Mouse (Mus musculus) liver, adult (tissue): ENCODE measurements around the gene Ptprj.

Experiments used
- GATA4 ChIP-seq: IDR thresholded peaks from 2 replicates; pipeline ENCODE4 v1.6.1; 2014; ENCODE audit warnings: mild to moderate bottlenecking, low read length; ENCODE audit not compliant: insufficient replicate concordance

The Ptprj gene

DNA sequence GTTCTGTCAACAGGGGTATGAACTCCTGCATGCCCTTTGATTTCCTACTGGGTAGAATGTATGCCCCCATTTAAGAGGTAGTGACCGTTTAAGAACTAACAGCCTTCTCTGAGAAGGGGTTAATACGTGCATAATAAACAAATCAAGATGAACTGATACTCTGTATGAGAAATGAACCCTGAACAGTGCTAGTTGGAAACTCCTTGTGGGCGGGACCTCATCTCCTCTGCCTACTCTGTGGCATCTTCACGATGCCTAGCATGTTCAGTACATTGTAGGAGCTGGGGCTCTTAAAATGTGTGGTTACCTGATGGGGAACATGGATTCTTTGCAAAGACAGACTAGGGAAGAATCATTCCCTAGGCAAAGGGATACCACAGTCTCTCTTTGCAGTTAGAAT, 1.9 kb upstream of the Ptprj start:
- no peak for TF ChIP-seq GATA4

DNA sequence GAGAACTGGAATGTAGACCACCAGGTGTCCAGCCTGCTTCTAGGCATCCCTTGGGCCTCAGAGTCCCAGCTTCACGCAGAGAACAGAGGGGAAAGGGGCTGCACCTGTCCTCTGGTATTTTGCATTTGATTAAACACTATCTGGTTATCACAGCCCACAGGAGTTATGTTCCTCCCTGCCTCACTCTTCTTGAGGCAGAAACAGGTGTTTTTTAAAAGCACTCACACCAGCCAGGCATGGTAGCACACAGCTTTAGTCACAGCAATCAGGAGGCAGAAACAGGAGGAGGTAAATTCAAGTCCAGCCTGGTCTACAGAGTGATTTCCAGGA, 1.3 kb upstream of the Ptprj start:
- no peak for TF ChIP-seq GATA4

DNA sequence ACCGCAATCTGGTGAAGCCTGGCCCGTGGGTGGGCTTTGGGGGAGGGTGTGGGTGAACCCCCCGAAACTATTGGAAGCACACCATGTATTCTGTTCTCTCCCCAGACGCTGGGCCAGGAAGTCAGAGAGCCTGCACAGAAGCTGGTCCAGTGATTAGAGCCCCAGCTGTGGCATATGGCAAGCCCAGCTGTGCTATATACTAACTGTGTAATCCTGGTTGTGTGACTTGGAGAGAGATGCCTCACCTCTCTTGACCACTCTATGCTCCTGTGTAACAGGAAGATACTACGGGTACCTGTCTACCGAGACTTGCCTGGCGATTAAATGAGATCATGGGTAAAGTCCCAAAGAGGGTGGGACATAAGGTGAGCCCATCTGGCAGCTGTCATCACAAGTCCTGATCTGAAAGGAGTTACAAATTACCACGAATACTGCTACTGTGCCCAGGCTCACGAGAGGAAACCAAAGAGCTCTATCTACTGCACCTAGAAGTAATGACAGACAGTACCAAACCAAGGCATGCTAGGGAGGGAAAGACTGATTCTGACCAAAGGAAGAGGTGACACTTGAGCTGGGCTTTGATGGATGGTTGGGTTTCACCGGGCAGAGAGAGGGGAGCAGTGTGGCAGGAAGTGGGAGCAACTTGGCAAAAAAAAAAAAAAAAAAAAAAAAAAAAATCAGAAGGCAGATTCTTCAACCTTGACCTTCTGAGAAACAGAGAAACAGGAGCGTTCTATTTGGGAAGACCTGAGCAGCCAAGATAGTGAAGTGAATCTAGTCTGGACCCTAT, 754 bp upstream of the Ptprj start:
- TF ChIP-seq GATA4, result no peak

DNA sequence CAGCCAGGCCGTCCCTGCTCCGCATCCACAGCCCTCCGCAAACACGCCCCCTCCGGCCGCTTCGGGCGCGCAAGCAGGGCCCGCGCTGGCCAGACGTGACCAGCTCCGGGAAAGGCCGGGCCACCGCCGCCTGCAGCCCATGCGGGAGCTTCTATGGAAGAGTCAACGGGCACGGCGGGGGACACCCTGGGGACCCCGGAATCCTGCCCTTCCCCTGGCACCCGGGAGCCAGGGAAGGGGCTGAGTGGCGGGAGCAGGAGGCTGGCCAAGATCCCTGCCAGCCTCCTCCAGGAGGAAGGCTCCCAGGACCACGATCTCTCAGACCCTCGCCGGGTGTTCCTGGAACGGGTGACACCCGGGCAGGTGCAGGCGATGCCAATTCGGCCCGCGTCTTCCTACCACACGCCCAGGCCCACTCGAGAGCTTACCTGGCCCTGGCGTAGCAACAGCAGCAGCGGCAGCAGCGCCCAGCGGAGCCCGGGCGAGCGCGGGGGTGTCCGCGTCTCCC, 665 bp downstream of the Ptprj start:
- no peak for TF ChIP-seq GATA4

DNA sequence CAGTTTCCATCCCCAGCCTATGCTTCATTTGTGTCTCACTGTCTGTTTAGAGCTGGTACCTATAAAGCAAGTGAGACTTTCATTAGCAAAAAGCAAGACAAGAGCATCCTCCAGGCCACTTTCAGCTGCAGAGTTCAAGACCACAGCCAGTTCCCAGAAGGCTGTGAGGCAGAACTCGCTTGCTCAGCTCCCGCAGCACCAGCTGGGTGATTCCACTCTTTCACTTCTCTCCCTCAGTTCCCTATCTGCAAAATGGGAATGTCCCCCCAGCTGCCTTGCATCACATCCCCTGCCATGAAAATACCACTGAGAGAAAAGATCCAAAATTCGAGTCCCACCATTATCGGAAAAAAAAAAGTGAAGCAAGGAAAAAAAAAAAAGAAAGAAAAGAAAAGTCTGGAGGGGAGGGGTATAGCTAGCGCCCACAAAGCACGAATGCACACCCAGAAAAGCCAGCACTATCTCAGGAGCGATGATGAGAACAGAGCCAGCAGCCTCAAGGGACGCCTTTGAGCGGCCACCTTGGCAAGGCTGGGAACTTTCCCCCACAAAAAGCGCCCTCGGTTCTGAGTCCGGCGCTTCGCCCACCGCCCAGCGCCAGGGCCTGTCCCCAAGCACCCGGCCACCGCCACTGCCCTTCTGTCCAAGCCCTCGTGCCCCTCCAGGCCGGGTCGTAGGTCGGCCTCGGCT, 1.3 kb downstream of the Ptprj start:
- no peak for TF ChIP-seq GATA4

DNA sequence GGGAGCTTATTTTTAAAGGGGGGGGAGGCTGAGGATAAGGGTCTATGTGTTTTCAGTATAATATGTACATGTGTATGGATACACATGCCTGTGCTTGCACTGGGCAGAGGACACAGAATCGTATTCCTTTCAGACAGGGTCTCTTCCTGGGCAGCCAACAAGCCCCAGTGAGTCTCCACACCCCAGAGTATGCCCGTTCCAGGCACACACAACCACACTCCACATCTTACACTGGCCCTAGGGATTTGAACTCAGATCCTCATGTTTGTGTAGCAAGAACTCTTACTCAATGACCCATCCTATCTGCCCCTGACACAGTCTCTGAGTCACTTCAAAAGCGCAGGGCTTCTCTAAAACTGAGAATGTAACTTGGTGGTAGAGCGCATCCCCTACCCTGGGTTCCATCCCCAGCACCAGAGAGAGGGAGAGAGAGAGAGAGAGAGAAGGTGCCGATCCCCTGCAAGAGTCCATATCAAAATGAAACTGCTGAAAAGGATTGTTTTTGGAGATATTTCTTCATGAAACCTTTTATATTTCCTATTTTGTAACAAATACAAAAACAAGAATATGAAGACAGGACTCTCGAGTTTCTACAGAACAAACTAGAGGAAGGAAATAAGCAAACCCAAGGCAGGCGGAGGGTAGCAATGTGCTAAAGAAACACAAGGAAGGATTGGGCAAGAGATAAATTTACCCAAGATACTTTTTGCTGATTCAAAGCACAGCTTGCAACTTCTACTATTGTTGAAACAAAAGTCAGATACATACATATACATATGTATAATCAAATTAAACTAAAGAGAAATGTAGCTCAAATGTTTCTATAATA, 2.8 kb downstream of the Ptprj start:
- TF ChIP-seq GATA4, result no peak

DNA sequence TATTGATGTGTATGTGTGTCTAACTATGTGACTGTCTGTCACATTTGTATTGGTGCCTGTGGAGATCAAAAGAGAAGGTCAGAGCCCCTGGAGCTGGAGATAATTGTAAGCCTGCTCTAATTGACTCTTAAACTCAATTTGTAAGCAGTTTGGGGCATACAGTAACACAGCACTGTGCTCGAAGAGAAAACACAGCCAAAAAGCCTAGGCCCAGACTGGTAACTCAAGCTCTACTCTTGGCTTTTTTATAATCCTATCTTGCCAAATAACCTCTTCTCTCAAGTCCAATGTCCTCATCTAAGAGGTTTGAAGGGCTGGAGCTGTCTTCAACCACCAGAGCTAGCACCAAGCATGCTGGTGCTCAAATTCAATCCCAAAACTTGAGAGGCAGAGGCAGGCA, 3.5 kb downstream of the Ptprj start:
- TF ChIP-seq GATA4, result no peak

DNA sequence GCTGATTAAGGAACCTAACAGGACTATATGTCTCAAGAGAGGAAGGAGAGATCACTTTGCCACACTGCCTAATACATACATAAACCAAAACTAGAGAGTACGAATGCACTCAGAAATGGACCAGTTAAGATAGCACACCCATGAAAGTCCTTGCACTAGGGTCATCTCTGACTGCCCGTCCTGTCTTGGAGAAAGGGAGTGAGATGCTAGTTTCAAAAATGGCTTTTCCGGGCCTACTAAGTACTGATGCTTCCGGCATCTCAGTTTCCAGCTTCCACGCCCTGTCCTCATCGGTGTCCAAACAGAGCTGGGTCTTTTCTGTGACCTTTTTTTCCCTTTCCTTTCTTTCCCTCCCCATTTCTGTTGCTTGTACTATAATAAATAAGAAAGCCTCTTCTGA, 4.0 kb downstream of the Ptprj start:
- no peak for TF ChIP-seq GATA4

DNA sequence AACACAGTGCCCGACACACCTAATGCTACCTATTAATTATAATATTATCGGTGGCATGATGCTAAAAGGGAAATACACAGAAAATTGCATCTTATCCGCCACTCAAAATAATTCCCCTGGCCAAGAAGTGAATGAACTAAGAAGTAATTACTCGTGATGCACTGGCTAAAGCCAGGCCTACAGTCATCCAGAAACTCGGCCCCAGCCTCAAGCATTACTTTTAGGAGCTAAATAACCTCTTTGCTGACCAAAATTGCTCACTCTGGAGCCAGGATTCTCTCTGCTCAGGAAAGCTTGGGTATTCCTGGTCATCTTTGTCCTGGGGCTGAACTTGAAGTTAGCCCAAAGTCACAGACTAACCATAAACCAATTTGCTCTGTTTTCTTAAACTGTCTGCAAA, 4.7 kb downstream of the Ptprj start:
- TF ChIP-seq GATA4, result no peak

DNA sequence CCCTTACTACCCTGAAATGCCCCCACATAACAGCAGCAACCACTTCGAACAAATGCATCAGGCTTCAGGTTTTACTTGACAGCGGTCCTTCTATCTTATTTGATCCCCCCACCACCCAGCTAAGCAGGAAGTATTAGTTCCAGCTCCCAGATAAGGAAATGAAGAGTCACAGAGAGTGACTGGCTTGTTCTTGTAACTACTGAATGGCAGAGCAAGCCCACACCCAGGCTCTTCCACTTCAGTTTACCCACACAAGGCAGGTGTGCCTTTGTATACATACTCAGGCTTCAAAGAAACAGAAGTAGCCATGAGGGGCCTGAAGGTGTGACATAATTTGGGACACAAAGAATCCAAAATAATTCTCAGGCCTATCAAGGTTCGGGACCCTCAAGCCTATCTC, 5.3 kb downstream of the Ptprj start:
- no peak for TF ChIP-seq GATA4

DNA sequence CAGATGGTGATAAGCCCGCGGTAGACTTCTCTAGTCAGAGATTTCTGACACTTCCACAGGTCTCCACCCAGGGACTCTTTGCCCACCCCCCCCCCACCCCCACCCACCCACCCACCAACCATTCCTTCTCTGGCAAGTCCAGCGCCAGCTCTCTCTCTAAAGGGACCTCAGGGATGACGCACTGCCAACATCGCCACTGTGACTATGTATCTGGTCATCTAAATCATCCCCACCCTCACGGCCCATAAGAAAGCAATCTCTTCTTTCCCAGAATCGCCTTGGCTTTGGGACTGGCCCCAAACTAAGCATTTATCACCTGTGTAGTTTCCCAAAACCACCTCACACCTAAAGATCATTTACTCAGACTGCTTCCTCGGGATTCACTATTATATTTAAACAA, 5.9 kb downstream of the Ptprj start:
- no peak for TF ChIP-seq GATA4

DNA sequence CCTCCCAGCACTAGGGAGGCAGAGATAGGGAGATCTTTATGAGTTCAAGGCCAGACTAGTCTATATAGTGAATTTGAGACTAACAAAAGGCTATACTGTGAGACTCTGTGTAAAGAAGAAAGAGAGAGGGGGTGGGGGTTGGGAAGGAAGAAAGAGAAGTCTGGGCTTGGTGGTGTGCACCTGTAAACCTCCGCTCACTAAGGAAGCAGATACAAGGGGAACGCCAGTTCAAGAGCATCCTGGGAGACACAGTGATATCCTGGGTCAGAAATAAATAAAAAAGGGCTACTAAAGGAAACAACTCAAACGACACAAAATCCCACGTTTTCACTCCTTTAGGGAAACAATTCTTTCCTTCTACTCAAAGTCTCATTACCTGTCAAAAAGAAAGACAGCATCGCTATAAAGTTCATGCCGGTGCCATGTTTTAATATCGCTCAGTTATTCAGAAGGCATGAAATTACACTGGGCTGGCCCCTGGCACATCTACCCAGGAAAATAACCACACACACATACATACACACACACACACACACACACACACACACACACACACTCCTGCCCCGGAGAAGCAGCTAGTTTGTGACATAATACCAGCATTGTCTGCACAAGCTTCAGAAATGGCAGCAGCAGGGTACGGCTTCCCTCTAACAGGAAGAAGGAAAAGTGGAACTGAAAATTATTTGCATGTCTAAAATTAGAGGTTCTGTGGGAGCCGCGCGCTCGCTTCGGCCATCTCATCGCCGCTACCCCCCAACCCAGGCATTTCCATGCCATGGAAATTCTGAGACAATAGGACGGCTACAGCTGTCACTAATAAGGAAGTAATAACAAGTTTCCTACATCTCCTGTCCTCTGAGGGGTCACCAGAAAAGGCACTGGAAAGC, 6.6 kb downstream of the Ptprj start:
- no peak for TF ChIP-seq GATA4

DNA sequence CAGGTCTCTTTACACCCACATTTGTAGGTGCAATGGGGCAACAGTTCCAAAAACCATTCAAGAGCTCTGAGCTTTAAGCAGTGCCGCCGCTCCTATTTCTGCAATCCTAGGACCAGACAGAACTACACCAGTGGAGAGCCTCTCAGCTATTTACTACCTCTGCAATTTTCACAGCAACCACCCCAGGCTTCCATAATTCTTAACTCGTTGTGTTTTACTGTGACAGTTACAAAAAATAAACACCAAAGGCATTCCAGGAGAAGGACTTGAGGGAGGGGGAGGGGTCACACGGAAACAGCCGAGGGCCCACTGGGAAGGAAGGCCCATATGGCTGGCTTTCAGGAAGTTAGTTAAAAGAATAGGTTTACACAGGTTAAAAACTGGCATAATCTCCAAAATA, 8.3 kb downstream of the Ptprj start:
- TF ChIP-seq GATA4, result no peak

DNA sequence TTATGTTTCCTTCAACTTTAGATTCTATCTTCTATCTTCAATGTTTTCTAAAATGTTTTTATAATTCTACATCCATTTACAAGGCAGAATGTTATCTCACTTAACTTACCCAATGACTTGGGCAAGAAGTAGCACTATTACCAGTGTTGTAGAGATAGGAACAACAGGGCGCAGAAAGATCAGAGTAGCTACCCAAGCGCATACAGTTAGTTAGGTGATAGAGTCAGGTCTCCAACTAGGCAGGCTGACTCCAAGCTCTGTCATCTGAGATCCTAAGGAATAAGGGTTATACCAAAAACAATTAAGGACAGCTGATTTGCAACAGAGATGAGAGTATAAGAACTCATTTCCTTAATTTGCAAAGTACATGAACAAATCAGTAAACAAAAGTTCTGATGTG, 9.6 kb downstream of the Ptprj start:
- TF ChIP-seq GATA4, result no peak

DNA sequence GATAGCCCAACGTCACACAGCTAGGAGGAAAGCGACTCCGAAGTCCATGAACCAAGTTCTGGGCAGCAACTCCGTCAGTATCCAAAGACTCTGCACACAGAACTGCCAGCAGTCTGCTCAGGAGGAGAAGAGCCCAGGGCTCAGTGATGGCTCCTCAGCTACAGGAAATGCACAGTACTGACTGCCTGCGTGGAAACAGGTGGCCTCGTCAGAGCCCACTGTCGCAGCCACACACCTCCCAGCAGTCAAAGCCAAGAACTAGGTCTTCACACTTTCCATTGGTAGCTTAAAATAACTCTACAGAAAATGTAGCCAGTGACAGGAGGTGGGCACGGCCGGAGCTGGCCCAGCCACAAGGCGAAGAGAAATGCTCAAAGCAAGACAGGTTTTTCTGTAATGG, 10.2 kb downstream of the Ptprj start:
- no peak for TF ChIP-seq GATA4

DNA sequence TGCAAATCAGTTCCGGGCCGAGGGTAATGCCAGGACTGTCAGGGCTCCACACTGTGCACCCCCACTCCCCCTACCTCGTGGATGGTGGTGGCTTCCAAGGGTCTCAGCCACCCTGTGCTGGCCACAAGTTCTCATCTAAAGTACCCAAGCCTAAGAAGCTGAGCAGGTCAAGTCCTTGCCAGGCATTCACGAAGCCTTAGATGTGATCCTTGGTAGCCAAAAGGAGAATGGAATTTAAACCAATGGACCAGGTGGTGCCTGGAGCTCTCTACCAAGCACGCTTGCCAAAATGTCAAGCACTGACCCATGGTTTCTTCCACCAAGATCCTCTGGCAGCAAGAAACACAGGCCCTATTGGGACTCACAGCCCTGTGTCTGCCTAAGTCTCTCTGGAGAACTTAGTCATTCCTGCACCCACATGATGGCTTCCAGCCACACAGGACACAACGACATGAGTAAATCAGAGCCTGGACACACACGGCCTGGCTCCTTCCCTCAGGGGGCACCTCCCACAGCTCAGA, 11.4 kb downstream of the Ptprj start:
- no peak for TF ChIP-seq GATA4
